Mouse (Mus musculus) limb, embryonic 11.5 days (tissue): ENCODE measurements at regions not wholly inside any gene's neighbourhood (a gene's known extent, or its start where the extent isn't known, plus 50 kb on each side); places are given as distances from the start of the nearest gene placed in this dataset.

Source experiments
- ATAC-seq: fragments of 200-750 bp; cut with Nextera tagmentation; 2 replicates; pipeline ENCODE4 v1.8.0; 2017; ENCODE audit warnings: low read depth; ENCODE audit not compliant: insufficient number of reproducible peaks, low FRiP score, low TSS enrichment
- DNase-seq: peaks from one replicate; pipeline ENCODE4 v3.0.0-alpha.2; 2015; ENCODE audit warnings: low spot score
- H3K27ac ChIP-seq: fragments of 300-500 bp; sonication (generic); replicated peaks from 2 replicates; pipeline ENCODE4 v1.5.1; 2014; ENCODE audit warnings: low read depth, mild to moderate bottlenecking, low read length
- H3K27me3 ChIP-seq: fragments of 300-500 bp; sonication (generic); 2 replicates; pipeline ENCODE4 v1.6.1; 2014; ENCODE audit warnings: mild to moderate bottlenecking, low read length, mixed read lengths; ENCODE audit not compliant: control insufficient read depth, insufficient read depth
- H3K36me3 ChIP-seq: fragments of 300-500 bp; sonication (generic); 2 replicates; pipeline ENCODE4 v1.6.1; 2014; ENCODE audit warnings: mild to moderate bottlenecking, low read length, moderate library complexity, mixed read lengths; ENCODE audit not compliant: control insufficient read depth, insufficient read depth
- H3K4me1 ChIP-seq: fragments of 300-500 bp; sonication (generic); 2 replicates; pipeline ENCODE4 v1.6.1; 2014; ENCODE audit warnings: low read length, mixed read lengths; ENCODE audit not compliant: control insufficient read depth, insufficient read depth
- H3K4me2 ChIP-seq: fragments of 300-500 bp; sonication (generic); 2 replicates; pipeline ENCODE4 v1.6.1; 2014; ENCODE audit warnings: low read depth, mild to moderate bottlenecking, moderate library complexity; ENCODE audit not compliant: severe bottlenecking
- H3K4me3 ChIP-seq: fragments of 300-500 bp; sonication (generic); 2 replicates; pipeline ENCODE4 v1.5.1; 2014; ENCODE audit warnings: low read depth, low read length
- H3K9ac ChIP-seq: fragments of 300-500 bp; sonication (generic); 2 replicates; pipeline ENCODE4 v1.6.1; 2014; ENCODE audit warnings: mild to moderate bottlenecking, low read length
- H3K9me3 ChIP-seq: fragments of 300-500 bp; sonication (generic); 2 replicates; pipeline ENCODE4 v1.6.1; 2016; ENCODE audit warnings: low read length; ENCODE audit not compliant: control insufficient read depth
- WGBS: fragments of 180-500 bp; shearing (Covaris S2); extraction: QIAGEN DNeasy Blood & Tissue Kit; methylation state at CpG from one replicate; pipeline ENCODE4 v1.1.7; 2014; 5-methylcytosine and 5-hydroxymethylcytosine counted together

- DNase-seq (no peak), ATAC-seq (no peak)
- 83% methylated on average over 1 of the region's 1 CpGs for WGBS
- no peaks in the 10 kb centered on the region for H3K36me3 ChIP-seq
- H3K27me3 ChIP-seq, result no peaks in the 10 kb centered on the region
- no peak overlapping the region for H3K4me3 ChIP-seq
- no peak overlapping the region for H3K9ac ChIP-seq
- no peaks in the 10 kb centered on the region for H3K4me1 ChIP-seq
- H3K4me2 ChIP-seq, result no peak overlapping the region
- H3K27ac ChIP-seq, result no peak overlapping the region
- no peaks in the 10 kb centered on the region for H3K9me3 ChIP-seq
Measured at GRCm38 (mm10) chr15:24457726-24458125, 955.8 kb downstream of the Basp1 start.

- H3K27ac ChIP-seq, result no peak overlapping the region
- no peaks in the 10 kb centered on the region for H3K36me3 ChIP-seq
- DNase-seq (no peak), ATAC-seq (no peak)
- H3K27me3 ChIP-seq, result no peaks in the 10 kb centered on the region
- H3K4me3 ChIP-seq, result no peak overlapping the region
- no peaks in the 10 kb centered on the region for H3K9me3 ChIP-seq
- no peak overlapping the region for H3K9ac ChIP-seq
- no peaks in the 10 kb centered on the region for H3K4me1 ChIP-seq
- no peak overlapping the region for H3K4me2 ChIP-seq
- WGBS, result 77% methylated on average over 1 of the region's 1 CpGs
Measured at GRCm38 (mm10) chr15:24433083-24433482, 980.5 kb downstream of the Basp1 start.

- H3K4me1 ChIP-seq, result no peaks in the 10 kb centered on the region
- WGBS, result 49% methylated on average over 5 of the region's 5 CpGs
- no peak overlapping the region for H3K4me2 ChIP-seq
- no peak overlapping the region for H3K4me3 ChIP-seq
- H3K9ac ChIP-seq, result no peak overlapping the region
- no peaks in the 10 kb centered on the region for H3K9me3 ChIP-seq
- no peak for ATAC-seq
- no peaks in the 10 kb centered on the region for H3K27me3 ChIP-seq
- H3K27ac ChIP-seq, result no peak overlapping the region
- no peak for DNase-seq
- no peaks in the 10 kb centered on the region for H3K36me3 ChIP-seq
Measured at GRCm38 (mm10) chr15:24429154-24429553, 984.4 kb downstream of the Basp1 start.

- H3K9ac ChIP-seq, result no peak overlapping the region
- H3K4me2 ChIP-seq, result no peak overlapping the region
- no peaks in the 10 kb centered on the region for H3K4me1 ChIP-seq
- no peaks in the 10 kb centered on the region for H3K27me3 ChIP-seq
- ATAC-seq, result no peak
- no peaks in the 10 kb centered on the region for H3K36me3 ChIP-seq
- H3K4me3 ChIP-seq, result no peak overlapping the region
- no peak for DNase-seq
- WGBS, result 66% methylated on average over 2 of the region's 2 CpGs
- H3K9me3 ChIP-seq, result no peaks in the 10 kb centered on the region
- H3K27ac ChIP-seq, result no peak overlapping the region
Measured at GRCm38 (mm10) chr15:24422333-24422942, 991.1 kb downstream of the Basp1 start.

- no peak overlapping the region for H3K9ac ChIP-seq
- WGBS, result 77% methylated on average over 1 of the region's 1 CpGs
- H3K36me3 ChIP-seq, result no peaks in the 10 kb centered on the region
- ATAC-seq (no peak), DNase-seq (no peak)
- H3K4me1 ChIP-seq, result no peaks in the 10 kb centered on the region
- no peak overlapping the region for H3K4me3 ChIP-seq
- no peaks in the 10 kb centered on the region for H3K9me3 ChIP-seq
- no peaks in the 10 kb centered on the region for H3K27me3 ChIP-seq
- H3K4me2 ChIP-seq, result no peak overlapping the region
- H3K27ac ChIP-seq, result no peak overlapping the region
Measured at GRCm38 (mm10) chr15:24419736-24420135, 993.8 kb downstream of the Basp1 start.

- ATAC-seq (no peak), DNase-seq (no peak)
- no peak overlapping the region for H3K27ac ChIP-seq
- WGBS, result 83% methylated on average over 1 of the region's 1 CpGs
- no peaks in the 10 kb centered on the region for H3K9me3 ChIP-seq
- H3K4me2 ChIP-seq, result no peak overlapping the region
- H3K27me3 ChIP-seq, result no peaks in the 10 kb centered on the region
- no peaks in the 10 kb centered on the region for H3K4me1 ChIP-seq
- H3K9ac ChIP-seq, result no peak overlapping the region
- no peaks in the 10 kb centered on the region for H3K36me3 ChIP-seq
- H3K4me3 ChIP-seq, result no peak overlapping the region
Measured at GRCm38 (mm10) chr15:24419186-24419585, 994.4 kb downstream of the Basp1 start.

- Histone ChIP-seq H3K4me1 (no peaks in the 10 kb centered on the region), H3K4me2 (no peak overlapping the region), H3K9me3 (no peaks in the 10 kb centered on the region), H3K36me3 (no peaks in the 10 kb centered on the region), H3K27ac (no peak overlapping the region), H3K4me3 (no peak overlapping the region), H3K9ac (no peak overlapping the region), H3K27me3 (no peaks in the 10 kb centered on the region)
- 58% methylated on average over 3 of the region's 3 CpGs for WGBS
- DNase-seq, result peak; percentile 75
- no peak for ATAC-seq
Measured at GRCm38 (mm10) chr15:24407691-24408090, 1005.9 kb downstream of the Basp1 start.

GRCm38 (mm10) chr15:24405305-24405704 lies 1008.3 kb downstream of the Basp1 start:
- 63% methylated on average over 1 of the region's 1 CpGs for WGBS
- no peak overlapping the region for H3K9ac ChIP-seq
- ATAC-seq (no peak), DNase-seq (no peak)
- no peaks in the 10 kb centered on the region for H3K4me1 ChIP-seq
- no peaks in the 10 kb centered on the region for H3K9me3 ChIP-seq
- no peaks in the 10 kb centered on the region for H3K27me3 ChIP-seq
- H3K27ac ChIP-seq, result no peak overlapping the region
- no peak overlapping the region for H3K4me2 ChIP-seq
- H3K4me3 ChIP-seq, result no peak overlapping the region
- H3K36me3 ChIP-seq, result no peaks in the 10 kb centered on the region

GRCm38 (mm10) chr15:24400088-24400487 lies 1013.5 kb downstream of the Basp1 start:
- 79% methylated on average over 2 of the region's 2 CpGs for WGBS
- H3K9ac ChIP-seq, result no peak overlapping the region
- DNase-seq (no peak), ATAC-seq (no peak)
- no peaks in the 10 kb centered on the region for H3K27me3 ChIP-seq
- H3K4me1 ChIP-seq, result no peaks in the 10 kb centered on the region
- no peak overlapping the region for H3K27ac ChIP-seq
- H3K4me2 ChIP-seq, result no peak overlapping the region
- H3K36me3 ChIP-seq, result no peaks in the 10 kb centered on the region
- H3K4me3 ChIP-seq, result no peak overlapping the region
- H3K9me3 ChIP-seq, result no peaks in the 10 kb centered on the region
